Mouse (Mus musculus) limb, embryonic 11.5 days (tissue): ENCODE data around the gene Krtap4-1. TPM values are rescaled to one million over a fixed set of nuclear protein-coding genes. Genes with fewer than 3 reads are reported as not detected.
"Not testable (repeated sequence)": the region's sequence is repeated elsewhere in the genome, so short reads cannot be mapped to it uniquely, and the experiment has no call there.

Experiments
- ATAC-seq: fragments of 200-750 bp; cut with Nextera tagmentation; 2 replicates; pipeline ENCODE4 v1.8.0; 2017; ENCODE audit warnings: low read depth; ENCODE audit not compliant: insufficient number of reproducible peaks, low FRiP score, low TSS enrichment
- DNase-seq: peaks from one replicate; pipeline ENCODE4 v3.0.0-alpha.2; 2015; ENCODE audit warnings: low spot score
- H3K27ac ChIP-seq: fragments of 300-500 bp; sonication (generic); replicated peaks from 2 replicates; pipeline ENCODE4 v1.5.1; 2014; ENCODE audit warnings: low read depth, mild to moderate bottlenecking, low read length
- H3K27me3 ChIP-seq: fragments of 300-500 bp; sonication (generic); 2 replicates; pipeline ENCODE4 v1.6.1; 2014; ENCODE audit warnings: mild to moderate bottlenecking, low read length, mixed read lengths; ENCODE audit not compliant: control insufficient read depth, insufficient read depth
- H3K36me3 ChIP-seq: fragments of 300-500 bp; sonication (generic); 2 replicates; pipeline ENCODE4 v1.6.1; 2014; ENCODE audit warnings: mild to moderate bottlenecking, low read length, moderate library complexity, mixed read lengths; ENCODE audit not compliant: control insufficient read depth, insufficient read depth
- H3K4me1 ChIP-seq: fragments of 300-500 bp; sonication (generic); 2 replicates; pipeline ENCODE4 v1.6.1; 2014; ENCODE audit warnings: low read length, mixed read lengths; ENCODE audit not compliant: control insufficient read depth, insufficient read depth
- H3K4me2 ChIP-seq: fragments of 300-500 bp; sonication (generic); 2 replicates; pipeline ENCODE4 v1.6.1; 2014; ENCODE audit warnings: low read depth, mild to moderate bottlenecking, moderate library complexity; ENCODE audit not compliant: severe bottlenecking
- H3K4me3 ChIP-seq: fragments of 300-500 bp; sonication (generic); 2 replicates; pipeline ENCODE4 v1.5.1; 2014; ENCODE audit warnings: low read depth, low read length
- H3K9ac ChIP-seq: fragments of 300-500 bp; sonication (generic); 2 replicates; pipeline ENCODE4 v1.6.1; 2014; ENCODE audit warnings: mild to moderate bottlenecking, low read length
- H3K9me3 ChIP-seq: fragments of 300-500 bp; sonication (generic); 2 replicates; pipeline ENCODE4 v1.6.1; 2016; ENCODE audit warnings: low read length; ENCODE audit not compliant: control insufficient read depth
- WGBS: fragments of 180-500 bp; shearing (Covaris S2); extraction: QIAGEN DNeasy Blood & Tissue Kit; methylation state at CpG from one replicate; pipeline ENCODE4 v1.1.7; 2014; 5-methylcytosine and 5-hydroxymethylcytosine counted together
- polyA plus RNA-seq: library from polyadenylated mRNA; unstranded; fragments of >200 nt; fragmentation: Nextera tagmentation; extraction: Ambion mirVana; gene quantifications from 2 replicates; pipeline ENCODE4 v1.2.1, GENCODE M21; 2014

Krtap4-1 gene
- polyA plus RNA-seq: not detected in 2 replicates

- ATAC-seq (no peak), DNase-seq (no peak)
- Histone ChIP-seq H3K27me3 (no peaks in the 10 kb centered on the region), H3K4me3 (no peak within 1 kb of the TSS), H3K27ac (no peak within 1 kb of the TSS), H3K4me2 (no peak within 1 kb of the TSS), H3K36me3 (no peaks in the 10 kb centered on the region), H3K9me3 (no peaks in the 10 kb centered on the region), H3K4me1 (no peaks in the 10 kb centered on the region), H3K9ac (no peak within 1 kb of the TSS)
- 78% methylated on average over 4 of the region's 4 CpGs for WGBS
Observed at GRCm38 (mm10) chr11:99628138-99628537, at the start of gene Krtap4-1. Krtap4-1 (minus strand) TSS chr11:99628238.

GRCm38 (mm10) chr11:99665860-99666259 lies 37.8 kb upstream of the Krtap4-1 start, which contains the start of gene Krtap4-6:
Krtap4-6 (minus strand) TSS chr11:99665960.
- Histone ChIP-seq H3K4me1 (no peaks in the 10 kb centered on the region), H3K27me3 (no peaks in the 10 kb centered on the region), H3K36me3 (no peaks in the 10 kb centered on the region), H3K9me3 (no peaks in the 10 kb centered on the region), H3K4me3 (no peak within 1 kb of the TSS), H3K9ac (no peak within 1 kb of the TSS), H3K4me2 (no peak within 1 kb of the TSS), H3K27ac (no peak within 1 kb of the TSS)
- no peak for DNase-seq
- ATAC-seq: no peak

GRCm38 (mm10) chr11:99662802-99663201 lies 34.8 kb upstream of the Krtap4-1 start:
- no peak overlapping the region for H3K4me3 ChIP-seq
- DNase-seq: no peak
- WGBS: 88% methylated on average over 10 of the region's 10 CpGs
- H3K9me3 ChIP-seq: no peaks in the 10 kb centered on the region
- no peaks in the 10 kb centered on the region for H3K36me3 ChIP-seq
- ATAC-seq: no peak
- H3K4me2 ChIP-seq: no peak overlapping the region
- H3K27me3 ChIP-seq: no peaks in the 10 kb centered on the region
- no peak overlapping the region for H3K27ac ChIP-seq
- H3K9ac ChIP-seq: no peak overlapping the region
- H3K4me1 ChIP-seq: no peaks in the 10 kb centered on the region

- Histone ChIP-seq H3K27me3 (no peaks in the 10 kb centered on the region), H3K4me1 (no peaks in the 10 kb centered on the region), H3K36me3 (no peaks in the 10 kb centered on the region), H3K4me3 (no peak overlapping the region), H3K27ac (no peak overlapping the region), H3K4me2 (no peak overlapping the region), H3K9me3 (no peaks in the 10 kb centered on the region), H3K9ac (no peak overlapping the region)
- no peak for DNase-seq
- no peak for ATAC-seq
- WGBS: 89% methylated on average over 4 of the region's 4 CpGs
Observed at GRCm38 (mm10) chr11:99659256-99659655, 31.2 kb upstream of the Krtap4-1 start.

- not testable (repeated sequence) for H3K27me3 ChIP-seq, H3K9ac ChIP-seq, H3K27ac ChIP-seq, H3K4me1 ChIP-seq, H3K9me3 ChIP-seq, H3K4me3 ChIP-seq, ATAC-seq, H3K4me2 ChIP-seq, H3K36me3 ChIP-seq, DNase-seq
- WGBS: 62% methylated on average over 10 of the region's 10 CpGs
Observed at GRCm38 (mm10) chr11:99658467-99659010, 30.5 kb upstream of the Krtap4-1 start, which contains the start of gene Gm11563. Gm11563 (minus strand) TSS chr11:99658960.

GRCm38 (mm10) chr11:99657051-99657450 lies 29.0 kb upstream of the Krtap4-1 start:
- Histone ChIP-seq H3K4me1 (no peaks in the 10 kb centered on the region), H3K4me3 (no peak overlapping the region), H3K9me3 (no peaks in the 10 kb centered on the region), H3K27ac (no peak overlapping the region), H3K4me2 (no peak overlapping the region), H3K9ac (no peak overlapping the region), H3K36me3 (no peaks in the 10 kb centered on the region), H3K27me3 (no peaks in the 10 kb centered on the region)
- DNase-seq (no peak), ATAC-seq (no peak)
- 50% methylated on average over 5 of the region's 5 CpGs for WGBS

GRCm38 (mm10) chr11:99650136-99650535 lies 22.1 kb upstream of the Krtap4-1 start, which contains the start of gene Gm11555:
Gm11555 (minus strand) TSS chr11:99650236.
- Histone ChIP-seq H3K27me3 (no peaks in the 10 kb centered on the region), H3K4me3 (no peak within 1 kb of the TSS), H3K4me1 (no peaks in the 10 kb centered on the region), H3K4me2 (no peak within 1 kb of the TSS), H3K9me3 (no peaks in the 10 kb centered on the region), H3K36me3 (no peaks in the 10 kb centered on the region), H3K27ac (no peak within 1 kb of the TSS), H3K9ac (no peak within 1 kb of the TSS)
- DNase-seq: no peak
- ATAC-seq: no peak
- WGBS: 83% methylated on average over 2 of the region's 2 CpGs

- Histone ChIP-seq H3K9me3 (no peaks in the 10 kb centered on the region), H3K27ac (no peak overlapping the region), H3K36me3 (no peaks in the 10 kb centered on the region), H3K4me1 (no peaks in the 10 kb centered on the region), H3K4me2 (no peak overlapping the region), H3K4me3 (no peak overlapping the region), H3K27me3 (no peaks in the 10 kb centered on the region), H3K9ac (no peak overlapping the region)
- no peak for ATAC-seq
- WGBS: 83% methylated on average over 15 of the region's 15 CpGs
- DNase-seq: no peak
Observed at GRCm38 (mm10) chr11:99646444-99646843, 18.4 kb upstream of the Krtap4-1 start.

GRCm38 (mm10) chr11:99644351-99644750 lies 16.3 kb upstream of the Krtap4-1 start:
- ATAC-seq (no peak), DNase-seq (no peak)
- Histone ChIP-seq H3K27ac (no peak overlapping the region), H3K4me1 (no peaks in the 10 kb centered on the region), H3K9me3 (no peaks in the 10 kb centered on the region), H3K4me3 (no peak overlapping the region), H3K27me3 (no peaks in the 10 kb centered on the region), H3K36me3 (no peaks in the 10 kb centered on the region), H3K4me2 (no peak overlapping the region), H3K9ac (no peak overlapping the region)
- 74% methylated on average over 3 of the region's 3 CpGs for WGBS
